Mouse (Mus musculus) embryonic facial prominence, embryonic 15.5 days (tissue): ENCODE results near the gene Scrn2. TPM values are rescaled to one million over a fixed set of nuclear protein-coding genes. Genes with fewer than 3 reads are reported as not detected.

Source experiments
- ATAC-seq: fragments of 200-750 bp; cut with Nextera tagmentation; 2 replicates; pipeline ENCODE4 v1.8.0; 2017; ENCODE audit warnings: low read depth, moderate TSS enrichment; ENCODE audit not compliant: insufficient number of reproducible peaks, low FRiP score, low TSS enrichment
- H3K27ac ChIP-seq: fragments of 300-500 bp; sonication (generic); replicated peaks from 2 replicates; pipeline ENCODE4 v1.5.1; 2015; ENCODE audit warnings: mild to moderate bottlenecking, inconsistent platforms
- H3K27me3 ChIP-seq: fragments of 300-500 bp; sonication (generic); 2 replicates; pipeline ENCODE4 v1.6.1; 2015; ENCODE audit warnings: inconsistent platforms
- H3K36me3 ChIP-seq: fragments of 300-500 bp; sonication (generic); 2 replicates; pipeline ENCODE4 v1.6.1; 2015; ENCODE audit warnings: mild to moderate bottlenecking, inconsistent platforms
- H3K4me1 ChIP-seq: fragments of 300-500 bp; sonication (generic); 2 replicates; pipeline ENCODE4 v1.6.1; 2015; ENCODE audit warnings: inconsistent platforms
- H3K4me2 ChIP-seq: fragments of 300-500 bp; sonication (generic); replicated peaks from 2 replicates; pipeline ENCODE4 v1.6.1; 2015; ENCODE audit warnings: mild to moderate bottlenecking, inconsistent platforms
- H3K4me3 ChIP-seq: fragments of 300-500 bp; sonication (generic); replicated peaks from 2 replicates; pipeline ENCODE4 v1.5.1; 2015; ENCODE audit warnings: mild to moderate bottlenecking, inconsistent platforms
- H3K9ac ChIP-seq: fragments of 300-500 bp; sonication (generic); 2 replicates; pipeline ENCODE4 v1.6.1; 2015; ENCODE audit warnings: inconsistent platforms
- H3K9me3 ChIP-seq: fragments of 300-500 bp; sonication (generic); replicated peaks from 2 replicates; pipeline ENCODE4 v1.6.1; 2016; ENCODE audit warnings: inconsistent platforms
- WGBS: fragments of 180-500 bp; shearing (Covaris S2); methylation state at CpG from one replicate; pipeline ENCODE4 v1.1.7; 2015; 5-methylcytosine and 5-hydroxymethylcytosine counted together
- polyA plus RNA-seq: library from polyadenylated mRNA; unstranded; fragments of >200 nt; fragmentation: Nextera tagmentation; extraction: Ambion mirVana; gene quantifications from 2 replicates; pipeline ENCODE4 v1.2.1, GENCODE M21; 2015

The Scrn2 gene
- polyA plus RNA-seq, 1 experiment from 2014 or later, result 23.9 TPM

GRCm38 (mm10) chr11:97040301-97041021, 10.7 kb downstream of the Scrn2 start:
- no peak overlapping the region for H3K27ac ChIP-seq
- peaks cover 6% of the 10 kb centered on the region for H3K36me3 ChIP-seq
- H3K4me2 ChIP-seq, result peak overlapping the region; percentile 85
- H3K4me3 ChIP-seq, result peak overlapping the region; percentile 91
- H3K4me1 ChIP-seq, result peaks cover 16% of the 10 kb centered on the region
- H3K9me3 ChIP-seq, result no peaks in the 10 kb centered on the region
- H3K27me3 ChIP-seq, result no peaks in the 10 kb centered on the region
- no peak overlapping the region for H3K9ac ChIP-seq
- WGBS, result 47% methylated on average over 12 of the region's 12 CpGs
- ATAC-seq, result no peak

GRCm38 (mm10) chr11:97041022-97041899, 11.5 kb downstream of the Scrn2 start, which contains the start of the genes Lrrc46 and Mrpl10:
Gene Lrrc46 (minus strand): TSS chr11:97041407.
Gene Mrpl10 (plus strand): TSS chr11:97041560.
- H3K4me3 ChIP-seq, result peak within 1 kb of the TSS; percentile 91
- peaks cover 16% of the 10 kb centered on the region for H3K4me1 ChIP-seq
- ATAC-seq, result peak; percentile 88
- peak within 1 kb of the TSS; percentile 72 for H3K9ac ChIP-seq
- under 1% methylated on average over 48 of the region's 48 CpGs for WGBS
- peak within 1 kb of the TSS; percentile 74 for H3K27ac ChIP-seq
- peak within 1 kb of the TSS; percentile 85 for H3K4me2 ChIP-seq
- H3K27me3 ChIP-seq, result no peaks in the 10 kb centered on the region
- H3K36me3 ChIP-seq, result peaks cover 14% of the 10 kb centered on the region
- no peaks in the 10 kb centered on the region for H3K9me3 ChIP-seq

DNA sequence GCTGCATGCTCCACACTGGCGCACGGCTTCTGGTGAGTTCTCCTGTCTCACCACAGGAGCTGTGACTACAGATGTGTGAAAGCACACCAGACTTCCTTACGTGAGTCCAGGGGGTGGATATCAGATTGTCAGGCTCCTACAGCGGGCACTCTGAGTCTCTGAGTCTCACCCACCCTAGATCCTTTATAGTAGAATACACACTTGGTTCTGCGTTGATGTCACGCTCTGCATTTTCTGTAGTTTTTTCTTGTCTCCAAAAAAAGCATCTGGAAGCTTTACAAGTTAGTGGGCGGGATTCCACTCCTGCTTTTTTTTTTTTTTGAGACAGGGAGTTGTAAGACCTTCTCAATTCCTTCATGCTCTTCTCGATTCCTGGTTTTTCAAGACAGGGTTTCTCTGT, 15.2 kb downstream of the Scrn2 start:
- Histone ChIP-seq H3K27me3 (no peaks in the 10 kb centered on the region), H3K4me3 (no peak overlapping the region), H3K9ac (no peak overlapping the region), H3K27ac (no peak overlapping the region), H3K36me3 (peaks cover 39% of the 10 kb centered on the region), H3K9me3 (no peaks in the 10 kb centered on the region), H3K4me2 (no peak overlapping the region), H3K4me1 (peaks cover 16% of the 10 kb centered on the region)
- 94% methylated on average over 8 of the region's 8 CpGs for WGBS
- ATAC-seq, result no peak

DNA sequence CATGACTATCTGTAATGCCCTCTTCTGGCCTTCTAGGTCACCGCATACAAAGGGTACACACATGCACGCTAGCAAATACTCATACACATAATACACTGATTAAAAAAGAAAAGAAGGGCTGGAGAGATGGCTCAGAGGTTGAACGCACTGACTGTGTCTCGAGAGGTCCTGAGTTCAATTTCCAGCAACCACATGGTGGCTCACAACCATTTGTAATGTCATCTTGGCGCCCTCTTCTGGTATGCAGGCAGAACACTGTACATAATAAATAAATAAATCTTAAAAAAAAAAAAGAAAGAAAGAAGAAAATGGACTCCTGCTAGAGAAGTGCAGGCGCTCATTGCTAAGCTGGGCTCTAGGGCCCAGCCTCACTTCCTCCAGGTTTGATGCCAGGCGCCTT, 16.1 kb downstream of the Scrn2 start:
- no peak for ATAC-seq

GRCm38 (mm10) chr11:97048090-97048650, 18.4 kb downstream of the Scrn2 start:
- no peak overlapping the region for H3K27ac ChIP-seq
- 81% methylated on average over 8 of the region's 8 CpGs for WGBS
- H3K4me2 ChIP-seq, result no peak overlapping the region
- H3K9me3 ChIP-seq, result no peaks in the 10 kb centered on the region
- ATAC-seq, result no peak
- H3K9ac ChIP-seq, result no peak overlapping the region
- peaks cover 24% of the 10 kb centered on the region for H3K4me1 ChIP-seq
- H3K4me3 ChIP-seq, result no peak overlapping the region
- H3K36me3 ChIP-seq, result peaks cover 45% of the 10 kb centered on the region
- H3K27me3 ChIP-seq, result no peaks in the 10 kb centered on the region

More for the DNA sequence above, 16.1 kb downstream of the Scrn2 start:
- Histone ChIP-seq H3K4me2 (no peak overlapping the region), H3K9me3 (no peaks in the 10 kb centered on the region), H3K27ac (no peak overlapping the region), H3K4me1 (peaks cover 17% of the 10 kb centered on the region), H3K9ac (no peak overlapping the region), H3K27me3 (no peaks in the 10 kb centered on the region), H3K36me3 (peaks cover 39% of the 10 kb centered on the region), H3K4me3 (no peak overlapping the region)
- 85% methylated on average over 7 of the region's 7 CpGs for WGBS

DNA sequence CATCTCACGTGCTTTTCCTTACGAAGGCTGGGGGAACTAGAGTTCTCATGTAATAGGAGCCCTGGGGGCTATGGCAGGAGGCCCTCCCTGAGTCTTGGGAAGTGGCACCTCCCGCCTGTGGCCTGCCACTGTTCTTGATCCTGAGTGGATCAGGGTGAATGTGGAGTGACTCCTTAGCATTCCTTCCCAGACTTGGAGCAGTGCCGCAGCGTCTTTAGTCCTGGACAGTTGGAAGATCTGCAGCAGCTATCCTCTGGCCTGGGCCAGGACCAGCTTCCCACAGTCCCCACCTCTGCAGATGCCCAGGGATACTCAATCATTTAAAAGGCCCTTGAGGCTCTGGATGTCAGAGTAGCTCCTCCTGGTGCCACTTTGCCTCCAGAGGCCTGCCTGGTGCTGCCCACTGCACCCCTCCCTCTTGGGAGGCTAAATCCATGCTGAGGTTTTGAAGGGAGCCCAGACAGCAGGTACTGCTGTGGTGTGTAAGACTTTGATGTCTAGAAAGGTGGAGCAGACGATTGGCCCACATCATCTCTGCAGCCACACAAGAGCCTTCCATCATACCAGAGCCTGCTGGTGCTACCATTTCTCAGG, 19.9 kb downstream of the Scrn2 start:
- ATAC-seq, result no peak
- no peaks in the 10 kb centered on the region for H3K9me3 ChIP-seq
- 68% methylated on average over 6 of the region's 6 CpGs for WGBS
- peaks cover 24% of the 10 kb centered on the region for H3K4me1 ChIP-seq
- no peak overlapping the region for H3K9ac ChIP-seq
- no peak overlapping the region for H3K27ac ChIP-seq
- H3K4me3 ChIP-seq, result no peak overlapping the region
- H3K36me3 ChIP-seq, result peaks cover 56% of the 10 kb centered on the region
- H3K4me2 ChIP-seq, result no peak overlapping the region
- no peaks in the 10 kb centered on the region for H3K27me3 ChIP-seq

DNA sequence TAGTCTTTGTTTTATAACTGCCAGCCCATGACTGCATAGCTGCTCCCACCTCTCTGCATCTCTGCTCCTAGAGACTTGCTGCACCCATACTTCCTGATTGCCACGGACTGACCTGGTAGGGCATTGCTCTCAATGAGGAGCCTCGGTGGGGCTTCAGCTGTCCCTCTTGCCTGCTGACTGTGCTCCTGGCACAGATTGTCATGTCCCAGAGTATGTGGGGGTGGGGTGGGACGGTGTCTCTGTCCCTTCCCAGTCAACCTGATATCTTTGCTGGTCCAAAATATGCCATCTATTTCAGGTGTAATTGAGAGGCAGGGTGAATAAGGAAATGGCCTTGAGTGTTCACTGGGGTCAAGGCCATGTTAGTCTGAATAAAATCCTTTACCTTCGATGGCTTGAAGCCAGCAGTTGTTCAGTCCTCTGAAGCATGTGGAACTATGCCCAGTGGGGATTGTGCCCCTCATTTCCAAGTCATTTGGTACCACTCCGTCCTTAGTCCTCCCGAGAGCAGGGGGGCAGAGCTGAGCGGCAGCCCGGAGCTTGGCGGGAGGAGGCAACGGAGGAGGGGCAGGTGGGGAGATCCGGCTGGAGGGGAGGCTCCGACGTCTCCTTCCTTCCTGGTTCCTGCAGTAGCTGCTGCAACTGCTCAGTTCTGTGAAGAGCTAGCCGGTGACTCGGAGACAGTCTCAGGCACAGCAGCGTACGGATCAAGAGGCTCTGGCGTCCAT, 20.6 kb downstream of the Scrn2 start, which contains the start of gene Osbpl7:
TSS of gene Osbpl7 (plus strand) at position 413 of the 728 bp plus-strand sequence.
- H3K36me3 ChIP-seq, result peaks cover 59% of the 10 kb centered on the region
- no peaks in the 10 kb centered on the region for H3K27me3 ChIP-seq
- 5% methylated on average over 18 of the region's 18 CpGs for WGBS
- H3K27ac ChIP-seq, result no peak within 1 kb of the TSS; the same call in 1 of the 2 replicates
- ATAC-seq, result peak; percentile 79
- peak within 1 kb of the TSS; percentile 66 for H3K4me3 ChIP-seq
- H3K4me1 ChIP-seq, result peaks cover 24% of the 10 kb centered on the region
- peak within 1 kb of the TSS; percentile 57 for H3K9ac ChIP-seq
- no peaks in the 10 kb centered on the region for H3K9me3 ChIP-seq
- H3K4me2 ChIP-seq, result peak within 1 kb of the TSS; percentile 87

- Histone ChIP-seq H3K4me1 (peaks cover 24% of the 10 kb centered on the region), H3K36me3 (peaks cover 59% of the 10 kb centered on the region), H3K27ac (no peak overlapping the region), H3K4me3 (peak overlapping the region; percentile 66), H3K27me3 (no peaks in the 10 kb centered on the region), H3K9me3 (no peaks in the 10 kb centered on the region), H3K4me2 (peak overlapping the region; percentile 87), H3K9ac (peak overlapping the region; percentile 57)
- ATAC-seq, result no peak
- 28% methylated on average over 13 of the region's 13 CpGs for WGBS
Observed at GRCm38 (mm10) chr11:97050944-97051586, 21.3 kb downstream of the Scrn2 start.

- no peak for ATAC-seq
- Histone ChIP-seq H3K36me3 (peaks cover 58% of the 10 kb centered on the region), H3K9me3 (no peaks in the 10 kb centered on the region), H3K9ac (no peak overlapping the region), H3K4me1 (peaks cover 24% of the 10 kb centered on the region), H3K27me3 (no peaks in the 10 kb centered on the region), H3K27ac (no peak overlapping the region), H3K4me3 (peak overlapping the region; percentile 66; the same call in 1 of the 2 replicates), H3K4me2 (peak overlapping the region; percentile 87; the same call in 1 of the 2 replicates)
- 25% methylated on average over 11 of the region's 11 CpGs for WGBS
Observed at GRCm38 (mm10) chr11:97052219-97052646, 22.5 kb downstream of the Scrn2 start.
